Mouse (Mus musculus): ENCODE results near the gene Litaf. TPM values are rescaled to one million over a fixed set of nuclear protein-coding genes. Genes with fewer than 3 reads are reported as not detected.

The Litaf gene
- polyA plus RNA-seq, 1 experiment from 2014 or later: 71.6 TPM

DNA sequence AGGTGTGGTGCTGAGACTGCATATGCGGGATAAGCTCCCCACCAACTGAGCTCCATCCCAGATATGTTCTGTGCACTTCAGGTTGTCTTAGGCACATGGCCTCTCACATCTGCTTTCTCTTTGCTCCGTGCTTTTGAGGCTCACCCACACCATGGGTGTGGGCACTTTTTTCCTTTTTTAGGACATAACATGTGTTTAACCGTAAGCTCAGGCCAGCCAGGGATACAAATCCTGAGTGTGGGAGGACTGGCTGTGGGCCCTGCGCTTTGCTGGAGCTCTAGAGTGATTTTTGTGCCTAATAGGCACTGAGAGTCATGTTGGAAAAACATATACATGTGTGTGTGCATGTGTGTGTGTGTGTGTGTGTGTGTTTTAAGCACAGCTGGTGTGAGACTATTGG, 110.9 kb downstream of the Litaf start:
- Histone ChIP-seq H3K9me3 (ENCODE audit: control insufficient read depth, low read length) (no peaks in the 10 kb centered on the region), H3K4me1 (replicated peaks; ENCODE audit: control insufficient read depth, insufficient read depth, low read length) (peaks cover 5% of the 10 kb centered on the region; the same call in 1 of the 2 replicates), H3K9ac (ENCODE audit: low read depth, low read length) (no peak overlapping the region), H3K27me3 (ENCODE audit: control insufficient read depth, insufficient read depth, low read length) (no peaks in the 10 kb centered on the region), H3K27ac (ENCODE audit: low read depth, low read length) (no peak overlapping the region), H3K4me2 (replicated peaks; ENCODE audit: low read depth, low read length) (no peak overlapping the region), H3K36me3 (ENCODE audit: control insufficient read depth, insufficient read depth, low read length) (no peaks in the 10 kb centered on the region), H3K4me3 (ENCODE audit: low read depth, low read length) (no peak overlapping the region)
- ATAC-seq (ENCODE audit: low FRiP score): no peak
- WGBS: 90% methylated on average over 4 of the region's 4 CpGs
- DNase-seq (ENCODE audit: low spot score): no peak

DNA sequence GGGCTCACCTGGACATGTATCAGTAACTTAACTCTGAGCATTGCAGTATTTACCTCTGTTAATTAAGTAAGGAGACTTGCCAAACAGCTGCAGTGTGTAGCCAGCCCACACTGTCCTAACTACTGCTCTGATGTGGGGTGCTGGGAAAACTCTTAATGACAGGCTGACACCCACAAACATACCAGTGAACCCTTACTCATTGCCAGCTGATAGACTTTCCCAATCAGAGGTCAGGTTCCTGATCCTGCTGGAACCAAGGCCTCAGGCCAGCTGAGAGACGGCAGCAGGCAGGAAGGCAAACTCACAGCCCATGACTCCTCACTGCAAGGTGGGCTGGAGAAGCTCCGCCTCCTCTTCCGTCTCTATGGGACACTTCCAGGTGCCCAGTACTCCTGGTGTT, 113.1 kb downstream of the Litaf start:
- no peaks in the 10 kb centered on the region for H3K36me3 ChIP-seq (ENCODE audit: control insufficient read depth, insufficient read depth, low read length)
- H3K9ac ChIP-seq (ENCODE audit: low read depth, low read length): no peak overlapping the region
- no peak overlapping the region for H3K4me3 ChIP-seq (ENCODE audit: low read depth, low read length)
- ATAC-seq (ENCODE audit: low FRiP score) (no peak), DNase-seq (ENCODE audit: low spot score) (no peak)
- H3K4me2 ChIP-seq (replicated peaks; ENCODE audit: low read depth, low read length): no peak overlapping the region
- WGBS: 86% methylated on average over 3 of the region's 3 CpGs
- peaks cover 5% of the 10 kb centered on the region; the same call in 1 of the 2 replicates for H3K4me1 ChIP-seq (replicated peaks; ENCODE audit: control insufficient read depth, insufficient read depth, low read length)
- H3K27me3 ChIP-seq (ENCODE audit: control insufficient read depth, insufficient read depth, low read length): no peaks in the 10 kb centered on the region
- H3K27ac ChIP-seq (ENCODE audit: low read depth, low read length): no peak overlapping the region
- no peaks in the 10 kb centered on the region for H3K9me3 ChIP-seq (ENCODE audit: control insufficient read depth, low read length)

- ATAC-seq (ENCODE audit: low FRiP score): no peak
- Histone ChIP-seq H3K9ac (ENCODE audit: low read depth, low read length) (no peak overlapping the region), H3K9me3 (ENCODE audit: control insufficient read depth, low read length) (no peaks in the 10 kb centered on the region), H3K4me3 (ENCODE audit: low read depth, low read length) (no peak overlapping the region), H3K4me1 (replicated peaks; ENCODE audit: control insufficient read depth, insufficient read depth, low read length) (0 out of 2 replicates have a peak, but pooled peaks cover 2% of the 10 kb centered on the region), H3K36me3 (ENCODE audit: control insufficient read depth, insufficient read depth, low read length) (no peaks in the 10 kb centered on the region), H3K4me2 (replicated peaks; ENCODE audit: low read depth, low read length) (no peak overlapping the region), H3K27me3 (ENCODE audit: control insufficient read depth, insufficient read depth, low read length) (no peaks in the 10 kb centered on the region), H3K27ac (ENCODE audit: low read depth, low read length) (0 out of 2 replicates have a peak overlapping the region, but pooled peaks have one; percentile 24)
- WGBS: 44% methylated on average over 2 of the region's 2 CpGs
- peak; percentile 12 for DNase-seq (ENCODE audit: low spot score)
Measured at GRCm38 (mm10) chr16:10952071-10952470, 113.9 kb downstream of the Litaf start.

DNA sequence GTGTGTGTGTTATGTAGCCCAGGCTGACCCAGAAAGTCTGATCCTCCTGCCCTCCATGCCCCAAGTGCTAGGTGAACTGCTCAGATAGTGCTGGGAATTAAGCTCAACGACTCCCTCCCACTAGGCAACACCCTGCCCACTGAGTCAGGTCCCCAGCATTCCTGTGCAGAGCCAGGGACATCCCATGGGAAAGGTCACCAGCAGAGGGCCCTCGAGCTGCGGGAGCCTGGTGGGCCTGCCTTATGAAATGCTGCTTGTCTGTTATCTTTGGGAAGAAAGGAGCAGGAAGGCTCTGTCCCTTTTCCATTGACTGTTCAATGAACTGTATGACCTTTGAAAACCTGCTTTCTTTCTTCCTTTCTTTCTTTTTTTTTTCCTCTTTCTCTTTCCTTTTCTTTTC, 114.4 kb downstream of the Litaf start:
- WGBS: 11% methylated on average over 3 of the region's 3 CpGs
- ATAC-seq (ENCODE audit: low FRiP score): no peak
- Histone ChIP-seq H3K27ac (ENCODE audit: low read depth, low read length) (no peak overlapping the region), H3K9ac (ENCODE audit: low read depth, low read length) (no peak overlapping the region), H3K4me2 (replicated peaks; ENCODE audit: low read depth, low read length) (no peak overlapping the region), H3K4me1 (replicated peaks; ENCODE audit: control insufficient read depth, insufficient read depth, low read length) (no peaks in the 10 kb centered on the region), H3K4me3 (ENCODE audit: low read depth, low read length) (no peak overlapping the region), H3K36me3 (ENCODE audit: control insufficient read depth, insufficient read depth, low read length) (no peaks in the 10 kb centered on the region), H3K27me3 (ENCODE audit: control insufficient read depth, insufficient read depth, low read length) (no peaks in the 10 kb centered on the region), H3K9me3 (ENCODE audit: control insufficient read depth, low read length) (no peaks in the 10 kb centered on the region)
- DNase-seq (ENCODE audit: low spot score): peak; percentile 51

GRCm38 (mm10) chr16:10950539-10950938, 115.4 kb downstream of the Litaf start:
- no peak overlapping the region for H3K4me3 ChIP-seq (ENCODE audit: low read depth, low read length)
- H3K4me2 ChIP-seq (replicated peaks; ENCODE audit: low read depth, low read length): no peak overlapping the region
- H3K36me3 ChIP-seq (ENCODE audit: control insufficient read depth, insufficient read depth, low read length): no peaks in the 10 kb centered on the region
- no peaks in the 10 kb centered on the region for H3K4me1 ChIP-seq (replicated peaks; ENCODE audit: control insufficient read depth, insufficient read depth, low read length)
- H3K9me3 ChIP-seq (ENCODE audit: control insufficient read depth, low read length): no peaks in the 10 kb centered on the region
- DNase-seq (ENCODE audit: low spot score): no peak
- no peak overlapping the region for H3K27ac ChIP-seq (ENCODE audit: low read depth, low read length)
- H3K9ac ChIP-seq (ENCODE audit: low read depth, low read length): no peak overlapping the region
- 90% methylated on average over 9 of the region's 9 CpGs for WGBS
- no peak for ATAC-seq (ENCODE audit: low FRiP score)
- no peaks in the 10 kb centered on the region for H3K27me3 ChIP-seq (ENCODE audit: control insufficient read depth, insufficient read depth, low read length)

- WGBS: 23% methylated on average over 3 of the region's 3 CpGs
- no peak overlapping the region; the same call in 1 of the 2 replicates for H3K9ac ChIP-seq (ENCODE audit: low read depth, low read length)
- H3K4me3 ChIP-seq (ENCODE audit: low read depth, low read length): no peak overlapping the region
- no peaks in the 10 kb centered on the region for H3K27me3 ChIP-seq (ENCODE audit: control insufficient read depth, insufficient read depth, low read length)
- H3K9me3 ChIP-seq (ENCODE audit: control insufficient read depth, low read length): no peaks in the 10 kb centered on the region
- ATAC-seq (ENCODE audit: low FRiP score): no peak
- no peaks in the 10 kb centered on the region for H3K4me1 ChIP-seq (replicated peaks; ENCODE audit: control insufficient read depth, insufficient read depth, low read length)
- H3K4me2 ChIP-seq (replicated peaks; ENCODE audit: low read depth, low read length): no peak overlapping the region
- no peak overlapping the region for H3K27ac ChIP-seq (ENCODE audit: low read depth, low read length)
- H3K36me3 ChIP-seq (ENCODE audit: control insufficient read depth, insufficient read depth, low read length): no peaks in the 10 kb centered on the region
- DNase-seq (ENCODE audit: low spot score): no peak
Measured at GRCm38 (mm10) chr16:10947724-10948123, 118.2 kb downstream of the Litaf start.

DNA sequence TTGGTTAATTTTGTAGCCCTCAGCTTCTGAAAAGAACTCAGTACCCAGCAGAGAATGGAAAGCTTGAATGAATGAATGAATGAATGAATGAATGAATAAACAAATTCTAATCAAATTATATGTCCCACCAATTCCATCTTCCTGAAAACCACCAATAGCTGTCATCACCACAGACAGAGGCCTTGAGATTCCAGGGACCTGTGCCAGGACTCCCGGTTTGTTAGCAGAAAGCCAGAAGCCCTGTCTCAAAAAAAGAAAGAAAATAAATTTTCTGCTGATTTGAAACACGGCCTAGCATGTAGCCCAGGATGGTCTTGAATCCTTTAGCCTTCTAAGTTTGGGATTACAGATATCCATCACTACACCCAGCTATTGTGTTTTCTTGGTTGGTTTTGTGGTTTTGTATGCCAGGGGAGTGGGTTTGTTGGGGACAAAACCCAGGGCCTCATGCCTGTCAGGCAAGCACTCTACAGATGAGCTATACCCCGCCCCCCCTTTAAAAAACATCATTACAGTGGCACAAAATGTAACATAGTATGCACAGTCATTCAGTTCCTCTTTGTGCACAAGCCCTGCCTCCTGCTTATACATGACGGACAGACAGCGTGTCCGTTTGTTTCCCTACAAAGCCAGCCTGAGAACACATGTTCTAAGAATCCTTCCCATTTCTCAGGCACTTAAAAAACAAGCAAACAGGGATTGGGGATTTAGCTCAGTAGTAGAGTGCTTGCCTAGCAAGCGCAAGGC, 120.4 kb downstream of the Litaf start:
- WGBS: 86% methylated on average over 7 of the region's 7 CpGs
- H3K4me2 ChIP-seq (replicated peaks; ENCODE audit: low read depth, low read length): no peak overlapping the region
- H3K27me3 ChIP-seq (ENCODE audit: control insufficient read depth, insufficient read depth, low read length): no peaks in the 10 kb centered on the region
- no peak overlapping the region for H3K27ac ChIP-seq (ENCODE audit: low read depth, low read length)
- H3K4me1 ChIP-seq (replicated peaks; ENCODE audit: control insufficient read depth, insufficient read depth, low read length): no peaks in the 10 kb centered on the region
- H3K9me3 ChIP-seq (ENCODE audit: control insufficient read depth, low read length): no peaks in the 10 kb centered on the region
- DNase-seq (ENCODE audit: low spot score) (no peak), ATAC-seq (ENCODE audit: low FRiP score) (no peak)
- no peak overlapping the region for H3K9ac ChIP-seq (ENCODE audit: low read depth, low read length)
- no peak overlapping the region for H3K4me3 ChIP-seq (ENCODE audit: low read depth, low read length)
- no peaks in the 10 kb centered on the region for H3K36me3 ChIP-seq (ENCODE audit: control insufficient read depth, insufficient read depth, low read length)

DNA sequence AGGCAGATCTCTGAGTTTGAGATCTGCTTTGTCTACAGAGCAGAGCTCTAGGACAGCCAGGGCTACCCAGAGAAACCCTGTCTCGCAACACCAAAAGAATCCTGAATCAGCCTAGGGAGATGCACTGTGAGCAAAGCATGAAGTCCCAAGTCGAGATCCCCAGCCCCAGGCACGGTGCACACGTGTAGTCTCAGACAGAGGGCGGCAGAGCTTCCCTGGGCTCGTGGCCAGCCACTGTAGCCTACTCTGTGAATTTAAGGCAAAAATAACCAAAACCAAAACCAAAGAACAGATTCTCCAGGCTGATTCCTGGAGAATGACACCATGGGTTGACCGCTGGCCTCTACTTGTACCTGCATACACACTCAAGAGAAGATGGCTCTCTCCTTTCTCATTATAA, 121.4 kb downstream of the Litaf start:
- 83% methylated on average over 7 of the region's 7 CpGs for WGBS
- no peak overlapping the region for H3K27ac ChIP-seq (ENCODE audit: low read depth, low read length)
- H3K9ac ChIP-seq (ENCODE audit: low read depth, low read length): no peak overlapping the region
- no peak overlapping the region for H3K4me2 ChIP-seq (replicated peaks; ENCODE audit: low read depth, low read length)
- H3K27me3 ChIP-seq (ENCODE audit: control insufficient read depth, insufficient read depth, low read length): no peaks in the 10 kb centered on the region
- ATAC-seq (ENCODE audit: low FRiP score) (no peak), DNase-seq (ENCODE audit: low spot score) (no peak)
- no peak overlapping the region for H3K4me3 ChIP-seq (ENCODE audit: low read depth, low read length)
- no peaks in the 10 kb centered on the region for H3K9me3 ChIP-seq (ENCODE audit: control insufficient read depth, low read length)
- no peaks in the 10 kb centered on the region for H3K36me3 ChIP-seq (ENCODE audit: control insufficient read depth, insufficient read depth, low read length)
- no peaks in the 10 kb centered on the region for H3K4me1 ChIP-seq (replicated peaks; ENCODE audit: control insufficient read depth, insufficient read depth, low read length)

- no peak for ATAC-seq (ENCODE audit: low FRiP score)
- H3K4me3 ChIP-seq (ENCODE audit: low read depth, low read length): no peak overlapping the region
Measured at GRCm38 (mm10) chr16:10943257-10943656, 122.7 kb downstream of the Litaf start.

More at GRCm38 (mm10) chr16:10943257-10943656, 122.7 kb downstream of the Litaf start:
- no peak for DNase-seq (ENCODE audit: low spot score)
- Histone ChIP-seq H3K27ac (ENCODE audit: low read depth, low read length) (no peak overlapping the region), H3K9me3 (ENCODE audit: control insufficient read depth, low read length) (no peaks in the 10 kb centered on the region), H3K4me1 (replicated peaks; ENCODE audit: control insufficient read depth, insufficient read depth, low read length) (no peaks in the 10 kb centered on the region), H3K4me2 (replicated peaks; ENCODE audit: low read depth, low read length) (no peak overlapping the region), H3K27me3 (ENCODE audit: control insufficient read depth, insufficient read depth, low read length) (no peaks in the 10 kb centered on the region), H3K36me3 (ENCODE audit: control insufficient read depth, insufficient read depth, low read length) (no peaks in the 10 kb centered on the region), H3K9ac (ENCODE audit: low read depth, low read length) (no peak overlapping the region)
- 80% methylated on average over 5 of the region's 5 CpGs for WGBS
